Mouse (Mus musculus) liver, postnatal 0 days (tissue): ENCODE measurements at regions not wholly inside any gene's neighbourhood (a gene's known extent, or its start where the extent isn't known, plus 50 kb on each side); places are given as distances from the start of the nearest gene placed in this dataset.
"Not testable (repeated sequence)": the region's sequence is repeated elsewhere in the genome, so short reads cannot be mapped to it uniquely, and the experiment has no call there.

Experiments
- ATAC-seq: fragments of 200-750 bp; cut with Nextera tagmentation; 2 replicates; pipeline ENCODE4 v1.8.0; 2017; ENCODE audit warnings: mild to moderate bottlenecking, moderate library complexity
- DNase-seq: peaks from one replicate; pipeline ENCODE4 v3.0.0-alpha.2; 2016
- H3K27ac ChIP-seq: fragments of 300-500 bp; sonication (generic); 2 replicates; pipeline ENCODE4 v1.5.1; 2014; ENCODE audit warnings: antibody characterized with exemption, moderate library complexity, mild to moderate bottlenecking, low read depth
- H3K27me3 ChIP-seq: fragments of 300-500 bp; sonication (generic); 2 replicates; pipeline ENCODE4 v1.6.1; 2014; ENCODE audit warnings: low read length, control low read depth, mixed read lengths; ENCODE audit not compliant: insufficient read depth
- H3K36me3 ChIP-seq: fragments of 300-500 bp; sonication (generic); replicated peaks from 2 replicates; pipeline ENCODE4 v1.6.1; 2014; ENCODE audit warnings: mild to moderate bottlenecking, control low read depth, low read length, moderate library complexity, mixed read lengths; ENCODE audit not compliant: insufficient read depth
- H3K4me1 ChIP-seq: fragments of 300-500 bp; sonication (generic); 2 replicates; pipeline ENCODE4 v1.6.1; 2014; ENCODE audit warnings: antibody characterized with exemption, mild to moderate bottlenecking, control low read depth; ENCODE audit not compliant: insufficient read depth
- H3K4me2 ChIP-seq: fragments of 300-500 bp; sonication (generic); 2 replicates; pipeline ENCODE4 v1.6.1; 2014; ENCODE audit warnings: low read depth, mild to moderate bottlenecking, low read length, moderate library complexity, mixed read lengths
- H3K4me3 ChIP-seq: fragments of 300-500 bp; sonication (generic); 2 replicates; pipeline ENCODE4 v1.5.1; 2014; ENCODE audit warnings: low read depth, low read length
- H3K9ac ChIP-seq: fragments of 300-500 bp; sonication (generic); replicated peaks from 2 replicates; pipeline ENCODE4 v1.6.1; 2014; ENCODE audit warnings: mild to moderate bottlenecking, moderate library complexity
- H3K9me3 ChIP-seq: fragments of 300-500 bp; sonication (generic); 2 replicates; pipeline ENCODE4 v1.6.1; 2016; ENCODE audit warnings: mild to moderate bottlenecking, control low read depth, low read length, mixed read lengths
- CTCF ChIP-seq: sonication (generic); IDR thresholded peaks from 2 replicates; pipeline ENCODE4 v1.5.1; 2016; ENCODE audit warnings: antibody characterized with exemption, low read depth
- EP300 ChIP-seq: IDR thresholded peaks from 2 replicates; pipeline ENCODE4 v1.6.1; 2016; ENCODE audit warnings: antibody characterized with exemption, low read depth, mild to moderate bottlenecking
- WGBS: fragments of 180-500 bp; shearing (Covaris S2); extraction: QIAGEN DNeasy Blood & Tissue Kit; methylation state at CpG from one replicate; pipeline ENCODE4 v1.1.7; 2014; ENCODE audit not compliant: insufficient replicate concordance; 5-methylcytosine and 5-hydroxymethylcytosine counted together

DNA sequence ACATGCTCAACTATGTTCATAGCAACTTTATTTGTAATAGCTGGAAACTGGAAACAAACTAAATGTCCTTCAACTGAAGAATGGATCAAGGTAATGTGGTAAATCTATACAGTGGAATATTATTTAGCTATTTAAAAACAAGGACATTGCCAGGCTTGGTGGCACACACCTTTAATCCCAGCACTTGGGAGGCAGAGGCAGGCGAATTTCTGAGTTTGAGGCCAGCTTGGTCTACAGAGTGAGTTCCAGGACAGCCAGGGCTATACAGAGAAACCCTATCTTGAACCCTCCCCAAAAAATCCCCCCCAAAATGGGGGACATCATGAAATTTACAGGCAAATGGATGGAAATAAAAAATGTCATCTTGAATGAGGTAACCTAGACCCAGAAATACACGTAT, 213.6 kb downstream of the Gm31371 start:
- H3K36me3 ChIP-seq, H3K4me1 ChIP-seq, H3K27me3 ChIP-seq, H3K9me3 ChIP-seq, H3K4me2 ChIP-seq, H3K27ac ChIP-seq, H3K9ac ChIP-seq, ATAC-seq, H3K4me3 ChIP-seq, DNase-seq: not testable (repeated sequence)
- 57% methylated on average over 2 of the region's 2 CpGs for WGBS

DNA sequence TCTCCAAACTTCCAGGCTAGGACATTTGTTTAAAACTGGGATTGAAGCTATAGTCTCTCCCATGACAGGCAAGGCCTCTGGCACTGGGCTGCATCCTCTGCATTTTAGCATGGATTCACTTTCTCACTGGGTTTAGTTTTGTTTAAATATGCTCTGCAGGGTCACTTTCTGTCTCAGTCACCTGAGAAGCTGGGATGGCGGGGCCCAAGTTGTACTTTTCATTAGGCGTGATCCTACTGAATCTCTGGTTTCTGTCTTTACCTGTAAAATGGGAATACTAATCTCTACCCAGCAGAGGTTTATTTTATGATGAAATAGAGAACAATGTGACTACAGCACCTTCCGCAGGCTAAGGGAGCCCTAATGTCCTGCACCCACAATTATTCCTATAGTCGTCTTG, 216.4 kb downstream of the Gm31371 start:
- not testable (repeated sequence) for ATAC-seq, H3K9ac ChIP-seq, H3K4me3 ChIP-seq, H3K4me2 ChIP-seq, H3K36me3 ChIP-seq, H3K27ac ChIP-seq, H3K27me3 ChIP-seq, H3K9me3 ChIP-seq, H3K4me1 ChIP-seq
- WGBS, result 78% methylated on average over 4 of the region's 4 CpGs
- DNase-seq, result peak; percentile 5

GRCm38 (mm10) chr8:20120186-20120585, 217.0 kb downstream of the Gm31371 start:
- not testable (repeated sequence) for H3K9me3 ChIP-seq, H3K36me3 ChIP-seq, DNase-seq, H3K27me3 ChIP-seq, H3K4me1 ChIP-seq, H3K9ac ChIP-seq, H3K4me2 ChIP-seq, H3K27ac ChIP-seq, ATAC-seq, H3K4me3 ChIP-seq
- 73% methylated on average over 2 of the region's 2 CpGs for WGBS

DNA sequence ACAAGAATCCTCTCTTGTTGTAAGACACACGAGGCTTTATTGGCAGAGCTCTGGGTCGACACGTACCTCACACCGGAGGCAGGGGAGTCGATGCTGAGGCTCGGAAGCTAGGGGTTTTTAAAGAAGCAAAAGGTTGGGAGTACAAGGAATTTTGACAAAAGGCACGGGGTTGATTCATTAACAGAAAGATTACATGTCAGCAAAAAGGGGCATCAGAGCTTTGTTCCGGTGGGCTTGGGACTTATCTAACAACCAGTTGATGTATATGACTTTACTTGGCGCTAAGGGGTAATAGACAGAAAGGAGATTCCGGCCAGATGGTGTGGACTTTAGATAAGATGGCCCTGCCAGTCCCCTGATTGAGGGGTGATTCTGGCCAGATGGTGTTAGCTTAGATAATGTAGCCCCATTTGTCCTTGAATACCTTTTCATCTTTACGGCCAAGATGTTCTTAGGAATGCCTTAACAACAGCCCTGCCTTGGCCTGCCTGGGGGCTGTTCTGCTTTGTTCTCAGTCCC, 218.3 kb downstream of the Gm31371 start:
- H3K27me3 ChIP-seq, H3K9ac ChIP-seq, H3K36me3 ChIP-seq, H3K9me3 ChIP-seq, H3K4me1 ChIP-seq, H3K27ac ChIP-seq, H3K4me3 ChIP-seq, ATAC-seq, H3K4me2 ChIP-seq: not testable (repeated sequence)
- 81% methylated on average over 7 of the region's 11 CpGs for WGBS
- peak; percentile 11 for DNase-seq

- peak; percentile 100 for ATAC-seq
- peak; percentile 95 for DNase-seq
- H3K4me3 ChIP-seq, result peak overlapping the region; percentile 67
- H3K9me3 ChIP-seq, H3K36me3 ChIP-seq, H3K4me1 ChIP-seq, H3K27me3 ChIP-seq: not testable (repeated sequence)
- TF ChIP-seq EP300, result 0 out of 2 replicates have a peak, but pooled peaks have one; percentile 24
- TF ChIP-seq CTCF, result peak; percentile 75
- H3K27ac ChIP-seq, result peak overlapping the region; percentile 52; the same call in 1 of the 2 replicates
- WGBS, result 7% methylated on average over 55 of the region's 72 CpGs
- peak overlapping the region; percentile 86 for H3K9ac ChIP-seq
- H3K4me2 ChIP-seq, result peak overlapping the region; percentile 48; the same call in 1 of the 2 replicates
Measured at GRCm38 (mm10) chr8:20122067-20122925, 219.1 kb downstream of the Gm31371 start.

GRCm38 (mm10) chr8:20123545-20123944, 220.4 kb downstream of the Gm31371 start:
- 83% methylated on average over 5 of the region's 5 CpGs for WGBS
- ATAC-seq, H3K27me3 ChIP-seq, H3K36me3 ChIP-seq, H3K4me1 ChIP-seq, H3K27ac ChIP-seq, H3K9ac ChIP-seq, DNase-seq, H3K9me3 ChIP-seq, H3K4me2 ChIP-seq, H3K4me3 ChIP-seq: not testable (repeated sequence)

GRCm38 (mm10) chr8:20135626-20136025, 227.4 kb downstream of the Gm15319 start:
- H3K9me3 ChIP-seq, H3K27me3 ChIP-seq, ATAC-seq, H3K9ac ChIP-seq, H3K36me3 ChIP-seq, H3K4me3 ChIP-seq, DNase-seq, H3K4me1 ChIP-seq, H3K4me2 ChIP-seq, H3K27ac ChIP-seq: not testable (repeated sequence)
- no CpG with 5 or more reads among the region's 1 CpGs for WGBS

DNA sequence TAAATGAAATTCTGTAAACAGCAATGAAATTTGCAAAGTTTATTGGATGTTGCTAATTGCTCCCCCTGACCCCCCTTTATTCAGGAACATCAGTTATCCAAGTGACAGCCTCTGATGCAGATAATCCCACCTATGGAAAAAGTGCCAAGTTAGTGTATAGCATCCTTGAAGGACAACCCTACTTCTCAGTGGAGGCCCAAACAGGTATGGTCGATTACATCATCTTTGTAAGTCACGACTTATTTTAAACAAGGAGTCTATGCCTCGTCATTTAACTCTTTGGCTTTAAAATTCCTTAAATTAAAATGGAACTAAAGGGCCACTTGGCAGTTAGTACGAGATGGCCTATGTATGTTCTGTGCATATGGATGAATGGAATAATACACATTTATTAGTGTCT, 217.6 kb downstream of the Gm15319 start:
- not testable (repeated sequence) for H3K4me1 ChIP-seq, H3K9me3 ChIP-seq, H3K4me2 ChIP-seq, H3K36me3 ChIP-seq, H3K4me3 ChIP-seq, H3K9ac ChIP-seq, H3K27ac ChIP-seq, DNase-seq, ATAC-seq, H3K27me3 ChIP-seq
- WGBS, result 77% methylated on average over 4 of the region's 4 CpGs

- H3K27me3 ChIP-seq, ATAC-seq, H3K9ac ChIP-seq, H3K4me1 ChIP-seq, H3K27ac ChIP-seq, H3K4me2 ChIP-seq, H3K4me3 ChIP-seq, DNase-seq, H3K9me3 ChIP-seq, H3K36me3 ChIP-seq: not testable (repeated sequence)
- WGBS, result 73% methylated on average over 5 of the region's 11 CpGs
Measured at GRCm38 (mm10) chr8:20151317-20152047, 211.5 kb downstream of the Gm15319 start.
